Mouse (Mus musculus) heart, adult 11 months (tissue): ENCODE measurements at regions not wholly inside any gene's neighbourhood (a gene's known extent, or its start where the extent isn't known, plus 50 kb on each side); places are given as distances from the start of the nearest gene placed in this dataset.

Experiments
- DNase-seq: peaks from one replicate; pipeline ENCODE4 v3.0.0; 2022

DNA sequence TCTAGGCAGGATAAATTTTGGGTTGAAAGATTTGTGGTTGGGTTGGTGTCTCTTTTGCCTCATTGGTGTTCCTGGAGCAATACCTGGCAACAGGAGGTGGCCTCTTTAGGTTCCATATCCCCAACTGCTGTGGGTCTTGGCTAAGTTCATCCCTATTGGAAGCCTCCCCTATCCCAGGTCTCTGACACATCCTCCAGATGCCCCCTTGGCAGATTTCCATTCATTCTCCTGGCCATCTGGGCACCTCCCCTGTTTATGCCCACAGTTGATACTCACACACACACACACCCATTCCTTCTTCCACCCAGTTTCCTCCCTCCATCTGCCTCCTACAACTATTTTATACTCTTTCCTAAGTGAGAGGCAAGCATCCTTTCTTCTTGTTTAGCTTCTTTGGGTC is 984.9 kb upstream of the Gm12353 start:
- no peak for DNase-seq

DNA sequence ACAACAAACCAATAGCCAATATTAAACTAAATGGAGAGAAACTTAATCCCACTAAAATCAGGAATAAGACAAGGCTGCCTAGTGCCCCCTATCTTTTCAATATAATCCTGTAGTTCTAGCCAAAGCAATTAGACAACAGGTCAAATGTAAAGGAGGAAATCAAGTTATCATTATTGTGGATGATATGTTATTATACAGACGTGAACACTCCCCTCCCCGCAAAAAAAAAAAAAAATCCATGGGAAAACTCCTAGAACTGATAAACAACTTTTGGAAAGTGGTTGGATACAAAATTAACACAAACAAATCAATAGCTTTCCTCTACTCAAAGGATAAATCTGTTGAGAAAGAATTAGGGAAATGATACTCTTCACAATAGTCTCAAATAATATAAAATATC is 966.2 kb upstream of the Gm12353 start:
- no peak for DNase-seq

DNA sequence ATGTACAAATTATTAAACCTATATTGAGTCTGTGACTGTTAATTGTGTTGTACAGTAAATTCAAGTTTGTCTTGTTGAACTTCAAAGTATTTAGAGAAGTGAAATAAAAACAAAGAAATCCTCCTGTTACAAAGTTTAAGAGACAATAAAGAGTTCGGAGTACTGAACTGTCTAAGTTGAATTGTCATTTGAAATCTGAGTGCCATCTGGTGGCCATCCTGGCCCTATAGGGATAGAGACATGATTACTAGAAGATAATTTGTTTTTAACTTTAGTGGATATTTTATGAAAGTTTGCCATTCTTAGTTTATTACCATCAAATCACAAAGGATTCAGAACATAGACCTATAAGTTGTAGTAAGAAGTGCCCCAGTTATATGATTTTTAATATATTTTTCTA is 956.1 kb upstream of the Gm12353 start:
- DNase-seq, result no peak

DNA sequence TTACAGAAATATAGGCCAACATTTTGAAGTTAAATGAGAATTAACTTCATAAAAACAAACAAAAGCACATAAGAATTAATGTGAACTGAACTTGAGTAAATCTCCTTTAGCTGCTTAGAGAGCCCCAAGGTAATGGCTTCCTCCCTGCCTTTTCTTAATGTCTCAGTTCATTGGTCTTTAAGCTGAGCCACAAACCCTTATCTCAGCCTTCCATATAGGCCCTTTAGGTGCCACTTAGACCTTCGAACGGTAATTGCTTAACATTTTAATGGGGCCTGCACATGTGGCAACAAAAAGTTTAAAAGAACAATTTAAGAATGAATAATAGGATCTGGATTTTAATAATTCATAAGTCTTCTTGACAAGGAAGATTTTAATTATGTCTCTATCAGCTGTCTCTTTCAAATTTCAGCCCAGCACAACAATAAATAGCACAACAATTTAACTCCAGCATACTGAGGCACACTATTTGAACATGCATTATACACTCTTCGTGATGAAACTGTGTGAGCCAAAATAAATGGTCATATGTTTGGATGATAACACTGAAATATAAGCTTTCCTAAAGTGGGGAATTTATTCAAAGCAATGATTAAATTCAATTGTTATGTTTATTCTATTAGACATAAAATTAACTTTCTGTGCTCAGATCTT is 919.2 kb upstream of the Gm12353 start:
- no peak for DNase-seq

DNA sequence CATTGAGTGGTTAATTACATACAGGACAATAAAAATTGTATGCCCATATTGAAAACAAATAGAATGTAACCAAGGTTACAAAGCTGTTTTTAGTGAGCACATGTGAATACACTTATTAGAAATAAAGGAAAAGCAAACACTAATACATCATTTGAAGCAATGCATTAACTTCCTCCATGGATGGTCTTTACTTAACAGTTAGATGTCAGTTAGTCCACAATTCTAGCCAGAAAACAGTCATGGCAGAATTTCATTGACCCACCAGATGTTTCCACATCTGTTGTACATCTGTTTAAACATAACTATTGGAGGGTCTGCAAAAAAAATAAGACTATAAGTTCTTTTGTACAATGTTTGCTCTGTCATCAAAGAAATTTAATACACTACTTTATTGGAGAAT is 911.2 kb upstream of the Gm12353 start:
- no peak for DNase-seq

DNA sequence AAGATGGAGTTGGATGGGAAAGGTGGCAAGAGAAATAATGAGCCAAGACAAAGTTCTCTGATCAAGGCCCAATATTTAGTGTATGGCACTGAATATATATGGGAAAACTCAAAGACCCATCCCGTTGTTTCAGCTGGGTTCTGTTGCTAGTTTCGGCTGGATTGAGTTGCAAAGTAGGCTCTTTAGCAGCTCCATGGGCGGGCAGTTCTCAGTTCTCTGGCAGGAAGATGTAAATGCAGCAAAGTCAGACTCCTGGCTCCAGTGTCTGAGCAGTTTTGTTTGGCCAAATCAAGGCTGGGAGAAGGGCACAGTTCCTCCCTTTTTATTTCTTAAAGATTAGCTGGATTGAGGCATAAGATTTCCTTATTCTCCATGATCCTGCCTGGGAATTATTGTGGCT is 909.0 kb upstream of the Gm12353 start:
- DNase-seq, result no peak

DNA sequence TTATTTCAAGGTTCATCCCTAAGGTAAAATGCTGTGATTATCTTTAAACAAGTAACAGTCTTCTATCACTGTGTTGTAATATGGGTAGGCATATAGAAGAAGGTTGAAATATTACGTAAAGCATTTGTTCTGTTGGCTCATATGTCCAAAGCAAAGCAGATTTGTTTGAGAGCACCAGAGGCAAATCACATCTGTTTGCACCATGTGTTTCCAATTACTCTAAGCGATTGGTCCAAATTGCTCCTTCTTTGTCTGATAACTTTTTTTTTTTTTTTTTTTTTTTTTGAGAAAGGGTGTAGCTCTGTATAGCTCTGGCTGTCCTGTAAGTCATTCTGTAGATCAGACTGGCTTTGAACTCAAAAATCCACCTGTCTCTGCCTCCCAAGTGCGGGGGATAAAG is 861.0 kb upstream of the Gm12353 start:
- no peak for DNase-seq

DNA sequence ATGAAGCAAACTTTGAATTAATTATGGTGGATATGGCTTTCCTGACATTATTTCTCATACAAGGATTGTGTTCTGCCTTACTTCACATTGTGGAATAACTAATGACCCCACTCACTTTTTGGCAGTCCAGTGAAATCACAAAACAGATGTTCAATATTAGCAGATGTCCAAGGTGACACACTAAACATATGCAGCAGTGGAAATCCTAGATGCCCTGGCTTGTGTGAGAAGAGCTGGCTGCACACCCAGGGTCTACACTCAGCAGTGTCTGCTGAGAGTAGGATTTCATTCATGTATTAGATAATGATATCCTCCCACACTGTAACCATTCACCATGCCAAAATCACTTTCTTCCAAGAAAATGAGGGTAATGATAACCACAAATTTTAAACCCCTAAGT is 816.9 kb upstream of the Gm12353 start:
- no peak for DNase-seq

DNA sequence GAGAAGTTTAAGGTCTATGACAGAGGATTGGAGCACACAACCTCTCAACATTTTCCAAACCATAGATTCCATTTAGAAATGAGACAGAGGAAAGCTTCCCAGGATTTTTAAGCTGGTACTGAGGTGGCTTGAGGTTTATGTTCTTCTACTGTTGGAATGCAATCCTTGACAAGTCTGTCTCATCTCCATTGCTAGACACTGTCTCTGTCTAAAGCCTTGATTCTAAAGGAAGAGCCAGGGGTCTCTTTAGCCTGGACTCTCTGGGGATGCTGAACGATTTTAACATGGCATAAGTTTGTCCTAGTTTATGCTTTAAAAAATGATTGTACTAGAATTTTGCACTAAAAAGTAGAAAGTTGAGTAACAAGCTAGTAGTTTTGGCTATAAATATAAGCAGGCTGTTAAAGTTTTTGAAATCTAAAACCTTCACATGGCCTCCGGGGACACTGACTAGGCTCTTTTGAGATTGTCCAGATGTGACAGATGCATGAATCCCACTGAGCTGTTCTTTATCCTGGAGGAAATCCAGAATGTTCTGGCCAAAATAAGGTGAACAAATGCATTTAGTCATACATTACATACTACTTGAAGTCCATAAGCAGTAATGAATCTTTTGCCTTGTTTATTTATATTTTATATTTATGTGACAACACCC is 809.4 kb upstream of the Gm12353 start:
- DNase-seq, result peak; percentile 74

DNA sequence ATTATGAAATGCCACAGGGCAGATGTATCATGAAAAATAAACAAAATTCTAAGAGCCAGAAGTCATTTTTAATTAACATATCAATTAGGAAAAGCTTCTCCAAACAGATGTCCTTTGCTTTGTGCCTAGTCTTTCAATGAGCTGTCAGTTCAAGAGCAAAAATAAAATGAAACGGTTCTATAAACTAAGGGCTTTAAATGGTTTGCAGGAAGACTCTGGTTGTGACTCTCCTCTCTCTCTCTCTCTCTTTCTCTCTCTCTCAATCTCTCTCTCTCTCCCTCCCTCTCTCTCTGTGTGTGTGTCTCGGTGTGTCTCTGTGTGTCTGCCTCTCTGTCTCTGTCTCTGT is 808.9 kb upstream of the Gm12353 start:
- no peak for DNase-seq

DNA sequence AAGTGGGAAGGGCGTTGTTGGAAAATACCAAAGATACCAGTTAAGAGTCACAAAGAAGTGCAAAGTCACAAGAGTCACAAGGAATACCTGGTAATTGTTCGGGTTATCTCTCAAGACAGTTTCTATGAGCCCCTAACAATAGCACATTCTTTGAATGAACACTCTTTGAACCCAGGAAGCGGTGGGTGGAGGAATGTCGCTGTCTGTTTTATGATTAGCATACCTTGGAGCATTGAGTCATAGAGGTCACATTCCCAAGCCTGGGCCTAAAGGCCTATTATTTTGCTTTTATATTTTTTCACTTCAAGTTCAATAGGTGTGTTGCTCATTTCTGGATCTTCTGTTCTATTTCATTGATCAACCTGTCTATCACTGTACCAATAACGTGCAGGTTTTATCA is 802.1 kb upstream of the Gm12353 start:
- peak; percentile 54 for DNase-seq
